Mouse (Mus musculus): ENCODE results near the gene Zfhx3. TPM values are rescaled to one million over a fixed set of nuclear protein-coding genes. Genes with fewer than 3 reads are reported as not detected.

The Zfhx3 gene
- total RNA-seq, 2 experiments from 2014 or later: 0.38 to 0.43 TPM

DNA sequence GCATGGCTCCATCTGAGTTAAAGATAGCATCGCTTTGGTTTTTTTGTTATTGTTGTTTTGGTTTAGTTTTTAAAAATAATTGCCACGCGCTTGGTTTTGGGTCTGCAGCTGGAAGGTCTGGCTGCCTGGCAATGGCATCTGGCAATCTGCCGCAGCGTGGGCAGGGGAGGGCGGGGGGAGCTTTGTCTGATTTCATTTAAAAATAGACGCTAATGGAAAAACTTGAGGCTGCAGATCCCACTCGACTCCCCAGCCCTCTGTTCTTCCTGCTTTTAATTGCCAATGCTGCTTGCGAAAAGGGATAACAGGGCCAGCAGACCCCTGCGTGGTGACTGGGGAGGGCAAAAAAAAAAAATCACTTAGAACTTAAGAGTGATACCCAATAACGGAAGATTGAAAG is 69.1 kb downstream of the Zfhx3 start:
- no peak for ATAC-seq (replicated peaks; ENCODE audit: low FRiP score, poor library complexity, severe bottlenecking)

DNA sequence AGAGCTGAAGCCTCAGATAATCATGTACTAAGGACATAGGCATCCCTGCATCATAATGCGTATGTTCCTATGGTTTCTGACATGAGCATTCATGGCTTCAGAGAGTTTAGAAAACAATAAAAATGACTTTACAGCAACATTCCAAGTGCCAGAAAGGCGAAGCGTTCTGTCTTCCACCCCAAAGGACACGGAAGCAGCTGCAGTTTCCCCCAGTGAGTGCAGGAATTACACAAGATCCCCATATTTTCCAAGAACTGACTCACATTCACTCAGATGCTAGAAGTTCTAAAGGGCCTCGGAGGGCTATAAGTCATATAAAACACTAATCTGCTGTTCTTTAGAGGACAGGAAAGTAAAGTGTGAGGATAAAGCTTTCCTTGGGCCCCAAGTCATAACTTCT is 75.3 kb downstream of the Zfhx3 start:
- ATAC-seq (replicated peaks; ENCODE audit: low FRiP score, poor library complexity, severe bottlenecking): no peak

DNA sequence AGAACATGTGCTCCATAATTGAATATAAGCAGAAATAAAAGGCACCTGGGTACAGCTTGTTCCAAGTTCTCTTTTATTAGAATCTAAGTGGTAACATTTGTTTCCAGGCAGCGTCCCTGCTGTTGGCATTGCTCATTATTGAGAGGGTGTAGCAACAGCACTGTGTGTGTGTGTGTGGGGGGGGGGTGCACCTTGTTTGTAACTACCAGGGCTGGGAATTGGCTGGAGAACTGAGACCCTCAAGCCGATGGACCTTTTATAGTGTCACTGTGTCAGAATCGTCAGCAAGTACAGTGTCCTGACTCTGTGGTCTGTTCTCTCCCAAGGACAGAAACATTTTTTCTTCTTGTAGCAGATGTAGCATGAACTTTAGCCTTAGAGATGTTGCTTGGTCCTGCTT is 77.2 kb downstream of the Zfhx3 start:
- ATAC-seq (replicated peaks; ENCODE audit: low FRiP score, poor library complexity, severe bottlenecking): no peak

DNA sequence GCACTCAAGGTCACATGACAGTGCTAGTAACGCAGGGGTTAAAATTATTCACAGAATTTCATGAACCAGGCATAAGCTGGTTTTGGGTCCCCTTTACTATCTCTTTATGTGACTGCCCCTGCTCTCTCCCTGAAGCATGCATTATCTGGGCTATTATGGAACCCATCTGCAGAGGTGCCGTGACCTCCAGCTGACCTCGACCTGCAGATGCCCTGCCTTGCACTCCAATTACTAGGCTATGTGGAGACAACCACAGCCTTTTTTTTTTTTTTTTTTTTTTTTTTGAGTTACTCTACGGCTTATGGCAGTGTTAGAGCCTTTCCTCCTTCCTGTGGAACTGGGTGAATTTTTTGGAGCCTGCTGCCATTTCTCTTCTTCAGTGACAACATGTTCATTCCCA is 80.0 kb downstream of the Zfhx3 start:
- no peak for ATAC-seq (replicated peaks; ENCODE audit: low FRiP score, poor library complexity, severe bottlenecking)

DNA sequence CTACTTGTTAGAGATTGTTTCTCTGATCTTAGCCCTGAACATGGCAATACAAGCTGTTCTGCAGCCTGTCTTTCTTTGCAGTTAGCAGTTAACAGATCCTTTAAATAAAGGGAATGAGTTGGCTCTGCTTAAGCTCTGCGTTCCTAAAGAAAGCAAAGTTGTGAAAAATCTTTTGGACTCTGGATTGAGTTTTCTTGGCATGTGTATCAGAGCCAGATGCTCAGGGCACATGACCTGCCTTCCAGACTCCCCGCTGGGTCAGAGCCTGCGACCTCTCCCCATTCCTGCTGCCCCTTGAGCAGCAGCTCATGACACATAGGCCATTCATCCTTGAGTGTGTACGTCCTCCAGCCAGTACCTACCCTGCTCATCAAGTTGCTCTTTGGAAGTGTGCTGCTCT is 81.9 kb downstream of the Zfhx3 start:
- ATAC-seq (replicated peaks; ENCODE audit: low FRiP score, poor library complexity, severe bottlenecking): no peak

DNA sequence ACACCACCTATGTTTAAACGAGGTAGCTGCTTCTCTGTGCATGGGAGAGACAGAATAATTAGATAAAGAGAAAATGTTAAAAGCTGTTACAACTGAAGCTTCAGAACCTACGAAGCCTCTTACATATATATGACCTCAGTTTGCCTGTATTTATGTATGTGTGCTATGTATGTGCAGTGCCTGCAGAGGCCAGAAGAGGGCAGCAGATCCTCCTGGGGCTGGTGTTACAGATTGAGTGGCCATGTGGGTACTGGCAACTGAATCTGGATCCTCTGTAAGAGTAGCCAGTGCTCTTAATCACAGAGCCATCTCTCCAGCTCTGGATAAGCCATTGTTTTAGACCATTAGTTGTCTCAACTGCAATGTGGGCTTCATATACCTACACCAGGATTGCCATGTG is 82.8 kb downstream of the Zfhx3 start:
- no peak for ATAC-seq (replicated peaks; ENCODE audit: low FRiP score, poor library complexity, severe bottlenecking)

DNA sequence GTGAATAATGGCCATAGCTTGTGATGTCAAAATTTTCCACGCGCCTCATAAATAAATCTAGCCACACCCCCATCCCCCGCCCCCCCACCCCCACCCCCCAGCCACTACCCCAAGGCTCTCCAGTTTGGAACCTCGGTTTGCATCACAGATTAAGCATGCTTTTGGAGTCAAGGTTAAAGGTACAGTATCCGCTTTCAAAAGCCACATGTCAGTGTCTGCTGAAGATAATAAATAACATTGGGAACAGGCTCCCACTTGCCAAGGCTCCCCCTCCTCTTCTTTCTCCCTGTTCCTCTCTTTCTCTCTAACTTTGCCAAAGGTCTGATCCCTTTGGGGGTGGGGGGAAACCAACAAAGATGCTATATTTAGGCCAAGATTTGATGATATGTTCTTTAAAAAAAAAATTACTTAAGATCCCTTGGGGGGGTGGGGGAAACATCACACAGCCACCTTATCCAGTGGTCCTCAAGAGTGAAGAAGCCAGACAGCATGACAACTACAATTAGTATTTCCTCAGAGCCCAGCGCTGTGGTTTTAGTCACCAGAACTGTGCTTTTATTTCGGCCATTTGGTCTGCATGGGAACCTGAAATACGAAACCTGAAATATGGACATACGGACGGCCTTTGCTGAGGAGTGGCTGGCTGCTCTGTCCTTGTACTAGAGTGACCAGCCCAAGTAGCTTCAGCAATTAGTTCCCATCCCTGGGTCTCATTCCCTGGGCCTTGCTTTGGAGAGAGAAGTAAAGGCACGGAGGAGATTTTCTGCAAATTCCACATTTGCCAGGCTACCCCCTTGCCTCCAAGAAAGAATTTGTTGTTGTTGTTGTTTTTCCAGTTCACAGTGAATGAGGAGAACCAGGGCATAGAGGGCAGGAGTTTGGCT is 84.4 kb downstream of the Zfhx3 start:
- ATAC-seq (replicated peaks; ENCODE audit: low FRiP score, poor library complexity, severe bottlenecking): no peak

DNA sequence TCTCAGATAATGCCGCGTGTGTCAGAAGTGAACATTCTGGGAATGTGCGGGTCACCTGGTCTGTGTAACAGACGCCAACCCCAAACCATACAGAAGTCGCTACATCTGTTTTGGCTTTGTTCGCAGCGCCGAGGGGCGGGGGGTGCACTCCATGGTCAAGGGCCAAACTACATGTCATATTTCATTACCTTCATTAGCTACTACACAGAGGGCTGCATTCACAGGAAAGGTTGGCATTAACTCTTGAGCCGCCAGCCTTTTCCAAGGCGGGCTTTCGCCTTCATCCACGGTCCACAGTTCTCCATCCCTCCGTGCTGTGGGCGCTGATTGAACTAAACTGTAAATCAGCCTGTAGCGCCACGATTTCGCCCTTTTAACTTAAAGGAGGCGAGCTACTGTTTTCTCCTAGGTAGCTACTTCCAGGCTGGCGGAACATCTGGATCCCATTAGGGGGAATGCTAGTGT is 85.1 kb downstream of the Zfhx3 start:
- ATAC-seq (replicated peaks; ENCODE audit: low FRiP score, poor library complexity, severe bottlenecking): no peak

DNA sequence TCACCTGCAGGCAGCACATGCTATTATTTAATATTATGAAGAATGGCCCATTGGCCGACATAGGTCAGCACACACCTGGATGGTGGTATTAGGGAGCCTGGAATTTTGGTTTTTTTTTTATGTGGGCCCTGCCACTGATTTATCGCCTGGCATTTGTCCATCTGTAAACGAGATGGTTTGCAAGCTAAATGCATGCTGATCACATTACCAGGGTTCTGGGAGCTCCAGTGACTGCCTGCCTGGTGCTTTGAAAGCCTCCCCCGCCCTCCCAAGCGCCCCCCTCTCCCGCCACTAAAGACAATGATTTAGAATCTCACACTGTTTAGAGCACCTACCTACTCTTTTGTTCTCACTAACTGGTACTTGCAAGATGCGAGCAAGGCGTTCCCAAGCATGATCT is 86.0 kb downstream of the Zfhx3 start:
- ATAC-seq (replicated peaks; ENCODE audit: low FRiP score, poor library complexity, severe bottlenecking): no peak

DNA sequence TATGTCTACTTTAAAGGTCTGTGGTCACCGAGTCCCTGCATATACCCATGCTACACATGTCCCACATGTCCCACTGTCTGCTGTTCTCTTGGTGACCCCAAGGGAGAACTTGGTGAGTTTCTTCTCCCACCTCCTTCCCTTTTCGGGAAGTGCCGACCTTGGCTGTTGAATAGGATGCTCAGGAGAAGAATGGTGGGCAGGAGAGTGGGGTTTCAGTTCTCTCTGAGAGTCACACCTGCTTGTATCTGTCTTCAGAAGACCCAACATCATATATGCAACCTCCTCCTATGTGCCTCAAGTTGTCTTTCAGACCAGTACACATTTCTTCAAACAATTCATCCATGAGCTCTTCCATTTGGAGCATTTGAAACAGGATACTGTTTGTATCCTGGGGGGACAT is 88.7 kb downstream of the Zfhx3 start:
- ATAC-seq (replicated peaks; ENCODE audit: low FRiP score, poor library complexity, severe bottlenecking): no peak

DNA sequence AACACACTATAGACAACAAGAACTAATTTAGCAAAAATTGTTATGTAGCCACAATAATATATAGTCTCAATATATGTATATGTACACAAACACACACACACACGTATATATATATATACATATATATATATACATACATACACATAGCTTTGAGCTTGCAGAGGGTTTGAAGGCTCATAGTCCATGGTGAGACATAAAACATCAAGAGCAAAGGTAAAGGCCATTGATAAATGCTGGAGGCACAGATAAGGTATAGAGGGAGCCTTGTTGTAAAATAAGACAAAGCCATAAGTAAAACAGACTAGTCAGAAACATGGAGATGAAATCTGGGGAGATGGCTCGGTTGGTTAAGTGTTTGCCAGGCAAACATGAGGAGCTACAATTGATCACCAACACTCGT is 91.6 kb downstream of the Zfhx3 start:
- no peak for ATAC-seq (replicated peaks; ENCODE audit: low FRiP score, poor library complexity, severe bottlenecking)

DNA sequence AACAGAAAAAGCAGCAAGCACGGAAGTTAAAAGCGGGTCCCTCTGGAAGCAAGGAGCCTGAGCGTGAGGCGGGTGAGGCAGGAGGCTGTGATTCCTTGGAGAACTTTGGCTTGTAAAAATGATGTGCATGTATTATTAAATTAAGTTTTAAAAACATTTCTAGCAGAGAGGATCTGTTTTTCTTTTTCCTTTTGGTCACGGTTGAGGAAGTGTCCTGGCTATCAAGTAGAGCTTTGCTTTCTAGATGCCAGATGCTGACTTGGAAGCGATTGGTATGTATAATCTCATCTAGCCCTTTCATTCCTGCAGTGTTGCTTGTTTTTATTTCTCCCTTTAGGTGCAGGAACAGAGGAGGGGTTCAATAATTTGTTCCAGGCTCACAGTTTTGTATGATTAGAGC is 92.3 kb downstream of the Zfhx3 start:
- ATAC-seq (replicated peaks; ENCODE audit: low FRiP score, poor library complexity, severe bottlenecking): no peak

DNA sequence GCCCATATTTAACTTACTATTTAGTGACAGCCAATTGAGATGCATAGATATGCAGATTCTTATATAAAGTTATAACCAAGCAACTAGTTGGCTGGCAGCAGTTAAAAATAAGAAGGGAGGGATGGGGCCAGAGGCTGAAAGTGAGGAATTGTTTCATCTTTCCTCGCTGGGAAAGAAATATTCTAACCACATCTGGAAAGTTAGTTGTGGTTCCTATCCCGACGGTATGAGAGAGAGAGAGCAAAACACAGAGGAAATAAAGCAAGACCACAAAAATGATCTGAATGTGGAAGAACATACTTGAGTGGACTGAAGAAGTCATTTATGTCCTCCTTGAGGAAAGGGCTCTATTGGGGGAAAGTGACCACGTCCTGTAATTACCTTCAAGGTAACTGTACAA is 101.2 kb downstream of the Zfhx3 start:
- ATAC-seq (replicated peaks; ENCODE audit: low FRiP score, poor library complexity, severe bottlenecking): no peak

DNA sequence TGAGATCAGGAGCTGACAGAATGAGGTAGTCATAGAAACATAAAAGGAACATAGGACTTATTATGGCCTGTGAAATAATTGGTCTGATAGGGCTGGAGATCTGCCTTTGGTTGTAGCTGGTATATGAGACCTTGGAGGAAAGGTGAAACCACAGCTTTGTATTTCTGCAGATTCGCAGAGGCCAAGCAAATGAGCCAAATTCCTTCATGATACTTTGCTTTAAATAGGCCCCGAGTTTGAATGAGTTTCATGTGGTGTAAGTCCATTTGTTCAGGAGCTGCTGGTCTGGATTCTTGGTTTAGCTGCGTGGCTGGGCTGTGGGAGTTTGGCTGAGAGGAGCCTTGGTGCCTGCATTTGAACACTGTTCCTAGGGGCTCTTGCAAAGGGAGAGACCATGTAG is 101.7 kb downstream of the Zfhx3 start:
- ATAC-seq (replicated peaks; ENCODE audit: low FRiP score, poor library complexity, severe bottlenecking): no peak

DNA sequence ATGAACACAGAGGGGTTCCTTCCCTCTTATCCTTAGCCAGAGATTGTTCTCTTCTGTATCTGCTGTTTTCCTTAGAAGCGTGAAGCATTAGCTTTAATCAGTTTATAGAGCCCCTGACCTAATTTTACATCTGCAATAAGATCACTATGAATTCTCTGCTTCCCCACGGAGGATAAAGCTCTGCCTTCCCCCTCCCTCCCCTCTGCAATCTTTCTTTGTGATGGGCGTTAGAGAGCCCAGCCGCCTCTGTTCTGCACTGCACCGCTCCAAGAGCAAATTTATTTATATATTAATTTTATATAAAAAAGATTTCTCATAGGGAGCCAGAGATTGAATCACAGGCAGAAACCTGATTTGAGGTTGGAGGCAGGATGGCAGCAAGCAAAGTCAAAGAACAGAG is 113.8 kb downstream of the Zfhx3 start:
- ATAC-seq (replicated peaks; ENCODE audit: low FRiP score, poor library complexity, severe bottlenecking): no peak

DNA sequence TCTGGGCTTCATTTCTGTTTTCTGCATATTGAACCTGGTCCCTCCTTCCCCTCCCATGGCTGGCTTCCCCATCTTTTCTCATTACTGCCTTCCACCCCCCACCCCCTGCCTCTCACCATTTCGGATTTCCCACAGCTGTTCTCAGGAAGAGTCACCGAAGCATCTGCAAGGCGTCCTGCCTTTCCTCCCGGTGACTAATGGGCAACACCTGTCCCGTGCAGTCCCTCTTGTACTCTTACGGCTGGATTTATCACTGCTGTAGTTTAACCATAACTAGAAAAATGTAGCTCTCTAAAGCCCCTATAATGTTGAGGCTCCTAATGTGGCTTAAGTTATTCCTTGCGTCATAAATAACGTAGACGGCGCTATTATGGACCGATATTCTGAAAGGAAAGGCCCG is 119.5 kb downstream of the Zfhx3 start:
- ATAC-seq (replicated peaks; ENCODE audit: low FRiP score, poor library complexity, severe bottlenecking): no peak

DNA sequence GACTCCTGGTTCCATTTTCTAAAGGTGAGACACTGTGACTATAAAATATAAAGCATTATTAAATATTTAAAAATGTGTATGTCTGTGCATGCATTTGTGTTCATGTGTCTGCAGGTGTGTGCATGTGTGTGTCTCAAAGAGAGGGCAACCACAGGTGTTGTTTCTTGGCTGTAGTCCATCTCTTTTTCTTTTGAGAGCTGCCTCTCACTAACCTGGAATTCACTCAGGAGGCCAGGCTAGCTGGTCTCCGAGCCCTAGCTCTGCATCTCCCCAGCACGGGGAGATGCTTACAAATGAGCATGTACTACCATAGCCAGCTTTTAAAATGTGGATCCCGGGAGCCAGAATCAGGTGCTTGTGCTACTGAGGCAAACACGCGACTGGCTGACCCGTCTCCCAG is 124.7 kb downstream of the Zfhx3 start:
- no peak for ATAC-seq (replicated peaks; ENCODE audit: low FRiP score, poor library complexity, severe bottlenecking)

DNA sequence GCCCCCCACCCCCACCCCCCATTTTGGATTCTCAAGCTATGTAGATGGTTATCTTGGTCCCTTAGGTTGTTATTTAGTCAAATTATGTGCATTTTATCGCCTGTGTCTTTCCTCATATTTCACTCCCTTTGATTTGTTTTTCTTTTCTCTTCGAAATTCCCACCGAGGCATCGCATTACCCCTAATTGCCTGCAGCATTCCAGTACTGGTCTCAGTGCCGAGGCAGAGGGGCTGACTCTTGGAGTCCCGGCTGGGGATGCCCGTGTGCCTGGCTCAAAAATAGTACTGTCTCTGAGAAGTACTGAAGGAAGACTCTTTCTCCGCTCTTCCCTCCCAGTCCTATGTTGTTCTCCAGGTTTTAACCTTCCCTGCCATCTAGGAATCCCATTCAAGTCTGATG is 125.8 kb downstream of the Zfhx3 start:
- no peak for ATAC-seq (replicated peaks; ENCODE audit: low FRiP score, poor library complexity, severe bottlenecking)

DNA sequence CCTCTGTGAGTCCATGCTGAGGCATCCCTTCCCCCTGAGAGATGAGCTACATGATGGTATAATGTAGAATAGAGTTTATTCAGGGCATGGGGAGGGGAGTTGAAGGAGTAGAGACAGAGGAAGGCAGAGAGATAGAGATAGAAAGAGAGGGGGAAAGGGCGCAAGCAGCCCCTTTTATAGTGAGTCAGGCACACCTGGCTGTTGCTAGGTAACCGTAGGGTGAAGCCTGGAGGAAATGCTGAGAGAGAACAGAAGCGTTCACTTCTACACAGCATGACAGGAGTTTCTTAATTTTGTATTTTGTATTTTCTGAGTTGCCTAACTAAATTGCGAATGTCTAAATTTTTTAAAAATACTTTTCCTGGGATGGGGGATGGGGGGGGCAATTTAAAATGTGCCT is 128.0 kb downstream of the Zfhx3 start:
- ATAC-seq (replicated peaks; ENCODE audit: low FRiP score, poor library complexity, severe bottlenecking): no peak

DNA sequence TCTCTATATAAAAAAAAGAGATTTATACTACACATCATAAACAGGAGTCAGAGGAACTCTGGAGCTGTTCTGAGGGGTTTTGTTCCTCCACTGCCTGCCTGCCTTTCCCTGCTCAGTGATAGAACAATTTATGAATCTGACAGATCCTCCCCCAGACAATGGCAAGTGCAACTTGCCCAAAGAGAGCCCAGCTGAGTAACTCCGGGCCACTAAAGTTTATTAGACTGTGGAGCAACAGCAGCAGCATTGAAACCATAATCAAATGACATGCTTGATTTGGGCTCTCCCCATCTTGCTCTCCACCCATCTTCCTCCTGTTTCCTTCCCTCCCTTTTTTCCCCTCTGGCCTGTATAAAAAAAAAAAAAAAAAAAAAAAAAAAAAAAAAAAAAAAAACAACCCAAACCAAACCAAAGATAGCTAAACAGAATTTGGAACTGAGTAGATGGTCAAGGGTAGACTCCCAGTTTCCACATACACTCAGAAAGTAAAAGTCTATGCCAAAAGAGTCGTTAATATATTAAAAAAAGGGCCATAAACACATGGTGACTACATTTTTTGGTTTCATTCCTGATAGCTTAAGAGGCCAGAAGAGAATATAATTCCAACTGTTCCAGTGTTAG is 129.8 kb downstream of the Zfhx3 start:
- no peak for ATAC-seq (replicated peaks; ENCODE audit: low FRiP score, poor library complexity, severe bottlenecking)

DNA sequence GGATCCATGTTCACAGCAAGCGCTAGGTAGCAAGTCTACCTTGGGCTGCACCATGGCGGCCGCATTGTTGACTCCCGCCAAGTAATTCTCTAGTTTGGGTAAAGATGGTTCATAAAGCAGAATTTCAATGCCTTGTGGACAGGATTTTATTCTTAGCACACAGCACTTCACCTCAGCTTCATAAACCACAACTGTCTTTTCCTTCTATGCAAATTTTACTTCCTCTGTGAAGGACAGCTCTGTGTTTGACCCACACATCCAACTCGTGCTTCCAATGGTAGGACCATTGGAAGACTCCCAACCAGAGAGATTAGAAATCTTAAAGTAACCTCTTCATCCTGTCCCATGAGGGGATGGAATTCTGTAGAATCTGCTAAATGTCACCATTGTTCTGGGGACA is 130.4 kb downstream of the Zfhx3 start:
- ATAC-seq (replicated peaks; ENCODE audit: low FRiP score, poor library complexity, severe bottlenecking): no peak

DNA sequence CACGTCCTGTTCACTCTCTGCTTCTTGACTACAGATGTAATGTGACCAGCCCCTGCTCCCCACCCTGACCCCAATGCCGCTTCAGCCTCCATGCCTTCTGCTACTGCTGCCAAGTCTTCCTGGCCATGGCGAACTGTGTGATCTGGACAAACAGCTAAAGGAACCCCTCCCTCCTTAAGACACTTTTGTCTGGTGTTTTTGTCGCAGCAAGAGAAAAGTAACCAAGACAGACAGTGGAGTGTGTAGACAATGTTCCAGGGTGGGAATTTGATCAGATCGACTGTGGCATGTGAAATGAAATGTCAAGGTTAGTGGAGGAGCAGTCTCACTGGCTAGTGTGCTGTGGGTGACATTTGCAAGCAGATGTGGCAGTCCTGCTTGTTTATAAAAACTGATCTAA is 132.7 kb downstream of the Zfhx3 start:
- no peak for ATAC-seq (replicated peaks; ENCODE audit: low FRiP score, poor library complexity, severe bottlenecking)
